Mouse (Mus musculus): ENCODE measurements around the gene Dbp. TPM values are rescaled to one million over a fixed set of nuclear protein-coding genes. Genes with fewer than 3 reads are reported as not detected.

Dbp gene
- polyA plus RNA-seq, 1 experiment from 2014 or later, result 6.8 TPM

GRCm38 (mm10) chr7:45692364-45692763, 12.5 kb upstream of the Dbp start:
- ATAC-seq (no peak), DNase-seq (ENCODE audit: low spot score) (peak; percentile 3)
- no peak overlapping the region for H3K9ac ChIP-seq (replicated peaks; ENCODE audit: low read depth)
- H3K4me3 ChIP-seq (ENCODE audit: low read depth, low read length), result no peak overlapping the region
- H3K9me3 ChIP-seq (ENCODE audit: low read length), result no peaks in the 10 kb centered on the region
- no peak overlapping the region for H3K4me2 ChIP-seq (replicated peaks; ENCODE audit: low read depth, low read length)
- no peaks in the 10 kb centered on the region for H3K4me1 ChIP-seq (ENCODE audit: insufficient read depth, low read depth, low read length)
- 73% methylated on average over 2 of the region's 2 CpGs for WGBS
- no peaks in the 10 kb centered on the region for H3K36me3 ChIP-seq (ENCODE audit: insufficient read depth, low read length)
- H3K27me3 ChIP-seq (replicated peaks; ENCODE audit: insufficient read depth, low read length), result no peaks in the 10 kb centered on the region
- TF ChIP-seq EP300 (IDR thresholded peaks at IDR 0.05) (no peak), CTCF (IDR thresholded peaks at IDR 0.05) (no peak)
- H3K27ac ChIP-seq (ENCODE audit: low read length), result no peak overlapping the region

- no peak for TF ChIP-seq EP300 (IDR thresholded peaks at IDR 0.05)
- no peak for TF ChIP-seq CTCF (IDR thresholded peaks at IDR 0.05)
- no peak for ATAC-seq
- 91% methylated on average over 48 of the region's 50 CpGs for WGBS
- Histone ChIP-seq H3K4me1 (ENCODE audit: insufficient read depth, low read depth, low read length) (no peaks in the 10 kb centered on the region), H3K9ac (replicated peaks; ENCODE audit: low read depth) (no peak within 1 kb of the TSS), H3K27ac (ENCODE audit: low read length) (no peak within 1 kb of the TSS), H3K4me2 (replicated peaks; ENCODE audit: low read depth, low read length) (no peak within 1 kb of the TSS), H3K27me3 (replicated peaks; ENCODE audit: insufficient read depth, low read length) (0 out of 2 replicates have a peak, but pooled peaks cover 2% of the 10 kb centered on the region), H3K9me3 (ENCODE audit: low read length) (no peaks in the 10 kb centered on the region), H3K4me3 (ENCODE audit: low read depth, low read length) (no peak within 1 kb of the TSS), H3K36me3 (ENCODE audit: insufficient read depth, low read length) (no peaks in the 10 kb centered on the region)
- DNase-seq (ENCODE audit: low spot score), result no peak
Observed at GRCm38 (mm10) chr7:45693921-45694591, 10.8 kb upstream of the Dbp start, which contains the start of gene Sec1. Gene Sec1 (minus strand): TSS chr7:45694402.

GRCm38 (mm10) chr7:45695098-45695497, 9.8 kb upstream of the Dbp start:
- H3K4me3 ChIP-seq (ENCODE audit: low read depth, low read length), result no peak overlapping the region
- ATAC-seq (no peak), DNase-seq (ENCODE audit: low spot score) (peak; percentile 5)
- WGBS, result 23% methylated on average over 6 of the region's 6 CpGs
- peaks cover 4% of the 10 kb centered on the region; the same call in 1 of the 2 replicates for H3K4me1 ChIP-seq (ENCODE audit: insufficient read depth, low read depth, low read length)
- no peak for TF ChIP-seq CTCF (IDR thresholded peaks at IDR 0.05)
- no peak for TF ChIP-seq EP300 (IDR thresholded peaks at IDR 0.05)
- no peak overlapping the region for H3K4me2 ChIP-seq (replicated peaks; ENCODE audit: low read depth, low read length)
- no peak overlapping the region for H3K9ac ChIP-seq (replicated peaks; ENCODE audit: low read depth)
- H3K27me3 ChIP-seq (replicated peaks; ENCODE audit: insufficient read depth, low read length), result peaks cover 9% of the 10 kb centered on the region; the same call in 1 of the 2 replicates
- no peaks in the 10 kb centered on the region for H3K9me3 ChIP-seq (ENCODE audit: low read length)
- no peaks in the 10 kb centered on the region for H3K36me3 ChIP-seq (ENCODE audit: insufficient read depth, low read length)
- no peak overlapping the region for H3K27ac ChIP-seq (ENCODE audit: low read length)

DNA sequence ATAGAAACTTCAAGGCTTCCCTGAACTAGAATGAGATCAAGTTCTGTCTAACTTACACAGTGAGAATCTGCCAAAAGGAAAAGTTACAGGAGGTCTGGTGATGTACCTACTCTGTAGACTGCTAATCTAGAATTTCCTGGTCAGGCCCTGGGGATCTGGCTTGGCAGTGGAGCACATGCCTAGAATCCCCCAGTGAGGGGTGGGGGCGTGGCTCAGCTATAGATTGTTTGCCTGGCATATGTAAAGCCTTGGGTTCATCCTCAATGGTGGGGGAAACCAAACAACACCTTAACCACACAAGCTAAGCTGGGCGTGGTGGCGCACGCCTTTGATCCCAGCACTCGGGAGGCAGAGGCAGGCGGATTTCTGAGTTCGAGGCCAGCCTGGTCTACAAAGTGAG, 7.0 kb upstream of the Dbp start:
- ATAC-seq, result no peak
- peaks cover 8% of the 10 kb centered on the region; the same call in 1 of the 2 replicates for H3K4me1 ChIP-seq (ENCODE audit: insufficient read depth, low read depth, low read length)

DNA sequence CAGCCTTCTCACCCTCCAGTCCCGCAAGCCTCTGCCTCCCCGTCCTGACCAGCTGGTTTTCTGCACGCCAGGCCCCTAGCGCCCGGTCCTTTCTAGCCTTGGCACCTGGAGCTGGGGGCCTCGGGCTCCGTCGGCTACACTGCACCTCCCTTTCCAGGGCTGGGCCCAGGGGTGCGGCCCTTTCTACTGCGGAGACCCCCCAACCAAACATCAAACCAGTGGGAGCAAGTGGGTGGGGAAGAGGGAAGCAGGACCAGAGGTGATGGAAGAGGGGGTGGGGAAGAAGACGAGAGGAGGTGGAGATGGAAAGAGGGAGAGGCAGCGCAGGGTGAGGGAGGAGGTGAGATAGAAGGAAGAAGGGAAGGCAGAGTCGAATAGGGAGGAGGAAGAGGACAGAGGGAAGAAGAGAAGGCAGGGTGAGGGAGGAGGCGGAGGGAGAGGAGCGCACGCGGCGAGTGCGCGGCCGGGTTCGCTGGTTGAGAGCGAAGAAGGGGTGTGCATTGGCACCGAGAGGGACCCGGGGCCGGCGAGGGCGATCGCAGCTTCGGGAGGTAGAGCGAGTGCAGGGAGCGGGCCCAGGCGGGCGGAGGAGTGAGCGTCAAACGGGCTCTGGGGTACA, 5.3 kb upstream of the Dbp start, which contains the start of gene Car11:
TSS of gene Car11 (plus strand) at position 321 of the 619 bp plus-strand sequence.
- H3K27ac ChIP-seq (ENCODE audit: low read length), result no peak within 1 kb of the TSS

More for the DNA sequence above, 7.0 kb upstream of the Dbp start:
- H3K9me3 ChIP-seq (ENCODE audit: low read length), result no peaks in the 10 kb centered on the region
- TF ChIP-seq EP300 (IDR thresholded peaks at IDR 0.05) (no peak), CTCF (IDR thresholded peaks at IDR 0.05) (no peak)
- 79% methylated on average over 5 of the region's 7 CpGs for WGBS
- no peak overlapping the region for H3K9ac ChIP-seq (replicated peaks; ENCODE audit: low read depth)
- no peak overlapping the region for H3K4me2 ChIP-seq (replicated peaks; ENCODE audit: low read depth, low read length)
- no peak overlapping the region for H3K27ac ChIP-seq (ENCODE audit: low read length)
- H3K27me3 ChIP-seq (replicated peaks; ENCODE audit: insufficient read depth, low read length), result peaks cover 13% of the 10 kb centered on the region; the same call in 1 of the 2 replicates
- peak; percentile 4 for DNase-seq (ENCODE audit: low spot score)
- H3K36me3 ChIP-seq (ENCODE audit: insufficient read depth, low read length), result no peaks in the 10 kb centered on the region
- H3K4me3 ChIP-seq (ENCODE audit: low read depth, low read length), result no peak overlapping the region

DNA sequence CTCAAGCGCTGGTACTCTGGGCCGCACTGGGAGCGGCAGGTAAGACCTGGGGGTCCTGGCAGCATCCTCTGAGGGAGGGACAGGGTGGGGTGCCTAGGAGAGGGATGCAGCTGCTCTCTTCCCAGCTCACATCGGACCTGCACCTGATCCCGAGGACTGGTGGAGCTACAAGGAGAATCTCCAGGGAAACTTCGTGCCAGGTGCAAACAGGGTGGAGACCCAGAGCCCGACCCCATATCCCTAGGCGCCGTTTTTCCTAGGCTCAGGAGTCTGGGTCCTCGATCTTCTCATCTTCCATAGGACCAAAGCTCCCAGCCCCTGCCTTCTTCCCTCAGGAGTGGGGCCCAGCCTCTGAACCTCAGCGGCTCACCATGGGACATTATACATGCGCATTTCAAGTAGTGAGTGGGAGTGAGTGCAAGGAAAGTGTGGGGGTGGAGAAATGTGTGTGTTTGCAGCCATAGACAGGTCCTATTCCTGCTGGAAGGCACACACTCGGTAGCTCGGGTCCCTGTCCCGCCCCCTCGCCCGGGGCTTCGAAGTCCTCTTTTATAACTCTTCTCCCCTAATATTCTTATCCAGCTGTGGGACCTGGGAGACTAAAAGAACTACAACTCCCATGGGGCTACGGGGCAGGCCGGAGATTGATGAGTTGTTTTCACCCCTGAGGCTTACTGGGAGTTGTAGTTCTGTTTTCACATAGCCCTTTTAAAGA, 4.4 kb upstream of the Dbp start:
- Histone ChIP-seq H3K9ac (replicated peaks; ENCODE audit: low read depth) (0 out of 2 replicates have a peak overlapping the region, but pooled peaks have one; percentile 26), H3K4me3 (ENCODE audit: low read depth, low read length) (peak overlapping the region; percentile 17; the same call in 1 of the 2 replicates), H3K9me3 (ENCODE audit: low read length) (no peaks in the 10 kb centered on the region), H3K27me3 (replicated peaks; ENCODE audit: insufficient read depth, low read length) (peaks cover 13% of the 10 kb centered on the region; the same call in 1 of the 2 replicates), H3K4me2 (replicated peaks; ENCODE audit: low read depth, low read length) (peak overlapping the region; percentile 53), H3K4me1 (ENCODE audit: insufficient read depth, low read depth, low read length) (peaks cover 17% of the 10 kb centered on the region), H3K27ac (ENCODE audit: low read length) (no peak overlapping the region), H3K36me3 (ENCODE audit: insufficient read depth, low read length) (no peaks in the 10 kb centered on the region)
- WGBS, result 2% methylated on average over 20 of the region's 20 CpGs
- TF ChIP-seq CTCF (IDR thresholded peaks at IDR 0.05) (no peak), EP300 (IDR thresholded peaks at IDR 0.05) (no peak)
- ATAC-seq (no peak; the same call in 1 of the 2 replicates), DNase-seq (ENCODE audit: low spot score) (peak; percentile 86)

More for the DNA sequence above, 5.3 kb upstream of the Dbp start, which contains the start of gene Car11:
- Histone ChIP-seq H3K9me3 (ENCODE audit: low read length) (no peaks in the 10 kb centered on the region), H3K9ac (replicated peaks; ENCODE audit: low read depth) (0 out of 2 replicates have a peak within 1 kb of the TSS, but pooled peaks have one; percentile 26), H3K4me3 (ENCODE audit: low read depth, low read length) (peak within 1 kb of the TSS; percentile 17; the same call in 1 of the 2 replicates), H3K36me3 (ENCODE audit: insufficient read depth, low read length) (no peaks in the 10 kb centered on the region), H3K27me3 (replicated peaks; ENCODE audit: insufficient read depth, low read length) (peaks cover 13% of the 10 kb centered on the region; the same call in 1 of the 2 replicates), H3K4me2 (replicated peaks; ENCODE audit: low read depth, low read length) (peak within 1 kb of the TSS; percentile 53), H3K4me1 (ENCODE audit: insufficient read depth, low read depth, low read length) (peaks cover 16% of the 10 kb centered on the region)
- DNase-seq (ENCODE audit: low spot score) (no peak), ATAC-seq (no peak)
- WGBS, result 2% methylated on average over 31 of the region's 36 CpGs
- TF ChIP-seq CTCF (IDR thresholded peaks at IDR 0.05), result no peak
- TF ChIP-seq EP300 (IDR thresholded peaks at IDR 0.05), result no peak
